In the genomic region with DNA sequence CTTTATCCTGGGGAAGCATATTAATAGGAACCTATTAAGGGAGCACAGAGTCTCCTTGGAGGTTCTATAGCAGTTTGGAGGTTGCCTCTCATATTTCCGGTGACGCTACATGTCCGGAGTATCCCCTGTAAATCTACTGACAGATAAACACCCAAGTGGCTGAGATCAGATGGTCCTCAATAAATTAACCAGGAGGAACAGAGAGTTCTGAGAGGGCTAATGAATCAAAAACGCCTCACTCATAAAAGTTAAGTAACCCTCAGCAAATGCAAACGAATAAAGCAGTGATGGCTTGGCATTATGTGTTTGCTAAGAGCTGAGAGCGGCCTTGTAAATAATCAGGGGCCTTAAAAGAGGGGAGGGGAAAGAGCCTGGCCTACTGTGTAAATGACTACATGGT, we compare ENCODE assay signal across 23 mouse cellular contexts.
"Had no signal": no experiment of that assay in that cellular context is flagged by ENCODE, and none has a peak within 500 bp of the region (broad histone marks: within the 10 kb centered on the region; RNA-seq: fewer than 3 reads in every experiment).

No protein-coding gene starts in this region.

- H3K36me3 ChIP-seq: limb, embryonic 10.5 days; liver, embryonic 12.5 days; liver, embryonic 15.5 days; midbrain, embryonic 13.5 days had no signal

- H3K4me2 ChIP-seq: hindbrain, embryonic 15.5 days; limb, embryonic 13.5 days; liver, embryonic 12.5 days; liver, embryonic 15.5 days; lung, embryonic 15.5 days; midbrain, embryonic 13.5 days; neural tube, embryonic 15.5 days had no signal

- H3K4me3 ChIP-seq: hindbrain, embryonic 15.5 days; layer of hippocampus, adult 2 months; limb, embryonic 10.5 days; limb, embryonic 13.5 days; liver, embryonic 12.5 days; liver, embryonic 15.5 days; lung, embryonic 15.5 days; megakaryocyte, embryonic 14.5 days; midbrain, embryonic 10.5 days; midbrain, embryonic 13.5 days; myocyte; neural tube, embryonic 15.5 days had no signal

- DNase-seq: layer of hippocampus, adult 9-11 months; liver; lung, adult 18-20 months; lung, postnatal 10 days; lung, postnatal 36 days; right cerebral cortex, adult 18-20 months; right cerebral cortex, postnatal 14 days; right cerebral cortex, postnatal 4 days; thymus, postnatal 25 days had no signal

- H3K27ac ChIP-seq: hindbrain, embryonic 15.5 days; layer of hippocampus, adult 2 months; limb, embryonic 10.5 days; limb, embryonic 13.5 days; liver, embryonic 12.5 days; liver, embryonic 15.5 days; lung, embryonic 15.5 days; midbrain, embryonic 10.5 days; midbrain, embryonic 13.5 days; neural tube, embryonic 15.5 days had no signal

- ATAC-seq: intestine, postnatal 0 days; liver, embryonic 12.5 days; midbrain, embryonic 13.5 days; midbrain, embryonic 16.5 days had no signal

- H3K9me3 ChIP-seq: hindbrain, embryonic 15.5 days; limb, embryonic 10.5 days; limb, embryonic 13.5 days; liver, embryonic 12.5 days; liver, embryonic 15.5 days; lung, embryonic 15.5 days; megakaryocyte, embryonic 14.5 days; midbrain, embryonic 10.5 days; midbrain, embryonic 13.5 days; neural tube, embryonic 15.5 days had no signal

- H3K27me3 ChIP-seq: hindbrain, embryonic 15.5 days; limb, embryonic 13.5 days; liver, embryonic 12.5 days; liver, embryonic 15.5 days; lung, embryonic 15.5 days; megakaryocyte, embryonic 14.5 days; midbrain, embryonic 13.5 days; neural tube, embryonic 15.5 days had no signal

- H3K9ac ChIP-seq: hindbrain, embryonic 15.5 days; limb, embryonic 13.5 days; liver, embryonic 12.5 days; liver, embryonic 15.5 days; lung, embryonic 15.5 days; midbrain, embryonic 13.5 days; neural tube, embryonic 15.5 days had no signal

- H3K4me1 ChIP-seq: limb, embryonic 10.5 days; limb, embryonic 13.5 days; liver, embryonic 12.5 days; liver, embryonic 15.5 days; lung, embryonic 15.5 days; midbrain, embryonic 10.5 days had no signal
